Mouse (Mus musculus): Measurements from ENCODE around the gene Cstl1.
"Not testable (repeated sequence)": the region's sequence is repeated elsewhere in the genome, so short reads cannot be mapped to it uniquely, and the experiment has no call there.

Cstl1 gene

GRCm38 (mm10) chr2:148750058-148750457 is at the start of gene Cstl1:
Gene Cstl1, plus strand, starts transcription at chr2:148750358.
- DNase-seq (ENCODE audit: extremely low read depth, low read depth): no peak

GRCm38 (mm10) chr2:148706409-148707201 is 43.6 kb upstream of the Cstl1 start:
- peak; percentile 17 for DNase-seq (ENCODE audit: extremely low read depth, low read depth)

- no peak for DNase-seq (ENCODE audit: extremely low read depth, low read depth)
Measured at GRCm38 (mm10) chr2:148707202-148707530, 43.0 kb upstream of the Cstl1 start.

GRCm38 (mm10) chr2:148712326-148712725 is 37.8 kb upstream of the Cstl1 start:
- no peak for DNase-seq (ENCODE audit: extremely low read depth, low read depth)

GRCm38 (mm10) chr2:148717072-148717471 is 33.1 kb upstream of the Cstl1 start:
- no peak for DNase-seq (ENCODE audit: extremely low read depth, low read depth)

- no peak for DNase-seq (ENCODE audit: extremely low read depth, low read depth)
Measured at GRCm38 (mm10) chr2:148719271-148719995, 30.7 kb upstream of the Cstl1 start.

- DNase-seq (ENCODE audit: extremely low read depth, low read depth): no peak
Measured at GRCm38 (mm10) chr2:148731614-148732326, 18.4 kb upstream of the Cstl1 start.

- DNase-seq (ENCODE audit: extremely low read depth, low read depth): no peak
Measured at GRCm38 (mm10) chr2:148732327-148733000, 17.7 kb upstream of the Cstl1 start, which contains the start of gene Napb. Gene Napb, minus strand, starts transcription at chr2:148732467.

- no peak for DNase-seq (ENCODE audit: extremely low read depth, low read depth)
Measured at GRCm38 (mm10) chr2:148743001-148743400, 7.2 kb upstream of the Cstl1 start.

GRCm38 (mm10) chr2:148743846-148744407 is 6.2 kb upstream of the Cstl1 start:
- no peak for DNase-seq (ENCODE audit: extremely low read depth, low read depth)

- peak; percentile 62 for DNase-seq (ENCODE audit: extremely low read depth, low read depth)
Measured at GRCm38 (mm10) chr2:148751893-148752813, 2.0 kb downstream of the Cstl1 start.

- no peak for DNase-seq (ENCODE audit: extremely low read depth, low read depth)
Measured at GRCm38 (mm10) chr2:148754310-148754846, 4.2 kb downstream of the Cstl1 start.

- no peak for DNase-seq (ENCODE audit: extremely low read depth, low read depth)
Measured at GRCm38 (mm10) chr2:148763648-148764388, 13.7 kb downstream of the Cstl1 start.

- DNase-seq (ENCODE audit: extremely low read depth, low read depth): not testable (repeated sequence)
Measured at GRCm38 (mm10) chr2:148771397-148771796, 21.2 kb downstream of the Cstl1 start, which contains the start of gene Cst11. Gene Cst11, minus strand, starts transcription at chr2:148771497.

- DNase-seq (ENCODE audit: extremely low read depth, low read depth): no peak
Measured at GRCm38 (mm10) chr2:148781709-148782108, 31.6 kb downstream of the Cstl1 start, which contains the start of gene 8030411F24Rik. Gene 8030411F24Rik, plus strand, starts transcription at chr2:148782009.

GRCm38 (mm10) chr2:148789142-148789541 is 39.0 kb downstream of the Cstl1 start, which contains the start of gene Cst12:
Gene Cst12, plus strand, starts transcription at chr2:148789361.
- DNase-seq (ENCODE audit: extremely low read depth, low read depth): no peak

- DNase-seq (ENCODE audit: extremely low read depth, low read depth): no peak
Measured at GRCm38 (mm10) chr2:148798485-148798884, 48.3 kb downstream of the Cstl1 start, which contains the start of gene Cst8. Gene Cst8, plus strand, starts transcription at chr2:148798785.

GRCm38 (mm10) chr2:148801491-148801921 is 51.3 kb downstream of the Cstl1 start:
- no peak for DNase-seq (ENCODE audit: extremely low read depth, low read depth)

Measured in MEL-GATA-1-ER (cell line).